Mouse (Mus musculus) embryonic fibroblast, embryonic 13.5 days (primary cell): Measurements from ENCODE around the gene Rerg.

ENCODE experiments used
- CTCF ChIP-seq: IDR thresholded peaks from 2 replicates; pipeline ENCODE4 v1.5.1; 2011; ENCODE audit warnings: mild to moderate bottlenecking, control low read depth, low read length, moderate library complexity, borderline replicate concordance; ENCODE audit not compliant: insufficient read depth
- POLR2A ChIP-seq: IDR thresholded peaks from 2 replicates; pipeline ENCODE4 v1.6.1; 2011; ENCODE audit warnings: low read depth, mild to moderate bottlenecking, control low read depth, low read length, moderate library complexity

DNA sequence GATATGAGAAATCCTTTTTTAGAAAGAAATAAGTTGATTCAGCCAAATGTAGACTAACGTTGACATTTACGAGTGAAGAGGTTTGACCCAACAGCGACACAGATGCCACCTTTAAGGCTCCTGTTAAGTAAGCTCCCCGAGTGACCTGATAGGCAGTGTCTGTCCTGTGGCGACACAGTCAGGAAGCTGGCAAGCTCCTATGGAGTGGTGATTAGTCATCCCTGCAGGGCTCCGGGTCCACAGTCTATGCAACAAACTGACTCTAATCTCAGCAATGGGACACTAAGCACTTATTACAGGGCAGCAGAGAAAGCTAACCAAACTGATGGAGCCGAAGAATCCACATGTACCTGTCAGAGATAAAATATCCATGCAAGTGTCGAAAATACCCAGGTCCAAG, 98.0 kb downstream of the Rerg start:
- TF ChIP-seq CTCF = no peak
- TF ChIP-seq POLR2A = no peak
